Mouse (Mus musculus): Measurements from ENCODE around the gene Erbb3. TPM values are rescaled to one million over a fixed set of nuclear protein-coding genes. Genes with fewer than 3 reads are reported as not detected.
"Not testable (repeated sequence)": the region's sequence is repeated elsewhere in the genome, so short reads cannot be mapped to it uniquely, and the experiment has no call there.

Gene Erbb3
- polyA plus RNA-seq, 1 experiment from 2014 or later: 20.9 TPM

- 90% methylated on average over 11 of the region's 11 CpGs for WGBS
- H3K4me1 ChIP-seq; H3K9ac ChIP-seq; H3K36me3 ChIP-seq; H3K9me3 ChIP-seq; H3K4me2 ChIP-seq (replicated peaks); H3K27me3 ChIP-seq; H3K4me3 ChIP-seq; H3K27ac ChIP-seq; ATAC-seq (ENCODE audit: insufficient number of reproducible peaks, insufficient read depth, low FRiP score, low TSS enrichment): not testable (repeated sequence)
These were observed 39.2 kb downstream of the Erbb3 start for GRCm38 (mm10) chr10:128550144-128550823.

GRCm38 (mm10) chr10:128549682-128550057 lies 39.8 kb downstream of the Erbb3 start:
- H3K4me3 ChIP-seq; H3K4me2 ChIP-seq (replicated peaks); H3K27ac ChIP-seq; ATAC-seq (ENCODE audit: insufficient number of reproducible peaks, insufficient read depth, low FRiP score, low TSS enrichment); H3K9ac ChIP-seq; H3K36me3 ChIP-seq; H3K27me3 ChIP-seq; H3K9me3 ChIP-seq; H3K4me1 ChIP-seq: not testable (repeated sequence)
- 60% methylated on average over 6 of the region's 6 CpGs for WGBS

- peaks cover 8% of the 10 kb centered on the region for H3K4me1 ChIP-seq
- H3K27ac ChIP-seq: peak within 1 kb of the TSS; percentile 98
- H3K4me3 ChIP-seq: peak within 1 kb of the TSS; percentile 53
- H3K4me2 ChIP-seq (replicated peaks): peak within 1 kb of the TSS; percentile 80
- under 1% methylated on average over 31 of the region's 31 CpGs for WGBS
- H3K9me3 ChIP-seq: no peaks in the 10 kb centered on the region
- H3K36me3 ChIP-seq: peaks cover 14% of the 10 kb centered on the region
- H3K9ac ChIP-seq: peak within 1 kb of the TSS; percentile 76
- peak; percentile 81 for ATAC-seq (ENCODE audit: insufficient number of reproducible peaks, insufficient read depth, low FRiP score, low TSS enrichment)
- no peaks in the 10 kb centered on the region for H3K27me3 ChIP-seq
These were observed 40.3 kb downstream of the Erbb3 start, which contains the start of gene Rpl41 for GRCm38 (mm10) chr10:128548947-128549681. Gene Rpl41, minus strand, starts transcription at chr10:128549305.

GRCm38 (mm10) chr10:128548051-128548791 lies 41.2 kb downstream of the Erbb3 start:
- Histone ChIP-seq H3K4me3 (peak overlapping the region; percentile 53), H3K27ac (peak overlapping the region; percentile 98), H3K36me3 (peaks cover 21% of the 10 kb centered on the region), H3K9ac (peak overlapping the region; percentile 76), H3K4me2 (replicated peaks) (peak overlapping the region; percentile 80)
- not testable (repeated sequence) for H3K4me1 ChIP-seq; ATAC-seq (ENCODE audit: insufficient number of reproducible peaks, insufficient read depth, low FRiP score, low TSS enrichment); H3K27me3 ChIP-seq; H3K9me3 ChIP-seq
- WGBS: under 1% methylated on average over 30 of the region's 30 CpGs

- Histone ChIP-seq H3K36me3 (peaks cover 28% of the 10 kb centered on the region), H3K4me3 (peak within 1 kb of the TSS; percentile 53), H3K9me3 (no peaks in the 10 kb centered on the region), H3K4me1 (peaks cover 8% of the 10 kb centered on the region), H3K27me3 (no peaks in the 10 kb centered on the region), H3K27ac (peak within 1 kb of the TSS; percentile 98), H3K4me2 (replicated peaks) (peak within 1 kb of the TSS; percentile 80), H3K9ac (peak within 1 kb of the TSS; percentile 76)
- peak; percentile 80 for ATAC-seq (ENCODE audit: insufficient number of reproducible peaks, insufficient read depth, low FRiP score, low TSS enrichment)
- WGBS: under 1% methylated on average over 47 of the region's 50 CpGs
These were observed 42.0 kb downstream of the Erbb3 start, which contains the start of gene Zc3h10 for GRCm38 (mm10) chr10:128547361-128548032. Gene Zc3h10, minus strand, starts transcription at chr10:128547774.

- Histone ChIP-seq H3K4me1 (peaks cover 8% of the 10 kb centered on the region), H3K4me2 (replicated peaks) (peak overlapping the region; percentile 80), H3K9ac (peak overlapping the region; percentile 76), H3K4me3 (peak overlapping the region; percentile 53), H3K27me3 (no peaks in the 10 kb centered on the region), H3K27ac (peak overlapping the region; percentile 88), H3K9me3 (no peaks in the 10 kb centered on the region), H3K36me3 (peaks cover 33% of the 10 kb centered on the region)
- no peak for ATAC-seq (ENCODE audit: insufficient number of reproducible peaks, insufficient read depth, low FRiP score, low TSS enrichment)
- 26% methylated on average over 7 of the region's 7 CpGs for WGBS
These were observed 42.7 kb downstream of the Erbb3 start for GRCm38 (mm10) chr10:128546787-128547186.

GRCm38 (mm10) chr10:128546361-128546760 lies 43.1 kb downstream of the Erbb3 start:
- 13% methylated on average over 4 of the region's 4 CpGs for WGBS
- peaks cover 34% of the 10 kb centered on the region for H3K36me3 ChIP-seq

GRCm38 (mm10) chr10:128545570-128545898 lies 43.9 kb downstream of the Erbb3 start:
- Histone ChIP-seq H3K27me3 (no peaks in the 10 kb centered on the region), H3K9me3 (no peaks in the 10 kb centered on the region), H3K36me3 (peaks cover 40% of the 10 kb centered on the region), H3K4me1 (peaks cover 8% of the 10 kb centered on the region), H3K27ac (no peak overlapping the region), H3K4me2 (replicated peaks) (no peak overlapping the region), H3K4me3 (no peak overlapping the region), H3K9ac (no peak overlapping the region)
- WGBS: 84% methylated on average over 3 of the region's 3 CpGs
- no peak for ATAC-seq (ENCODE audit: insufficient number of reproducible peaks, insufficient read depth, low FRiP score, low TSS enrichment)

More at GRCm38 (mm10) chr10:128546361-128546760, 43.1 kb downstream of the Erbb3 start:
- H3K9ac ChIP-seq: peak overlapping the region; percentile 76
- H3K27ac ChIP-seq: peak overlapping the region; percentile 88; the same call in 1 of the 2 replicates
- peak overlapping the region; percentile 80 for H3K4me2 ChIP-seq (replicated peaks)
- peaks cover 8% of the 10 kb centered on the region for H3K4me1 ChIP-seq
- H3K4me3 ChIP-seq: peak overlapping the region; percentile 53
- no peaks in the 10 kb centered on the region for H3K9me3 ChIP-seq
- no peak for ATAC-seq (ENCODE audit: insufficient number of reproducible peaks, insufficient read depth, low FRiP score, low TSS enrichment)
- no peaks in the 10 kb centered on the region for H3K27me3 ChIP-seq

- Histone ChIP-seq H3K36me3 (peaks cover 40% of the 10 kb centered on the region), H3K9me3 (no peaks in the 10 kb centered on the region), H3K27ac (no peak overlapping the region), H3K9ac (no peak overlapping the region), H3K4me3 (no peak overlapping the region), H3K4me2 (replicated peaks) (no peak overlapping the region), H3K27me3 (no peaks in the 10 kb centered on the region), H3K4me1 (peaks cover 8% of the 10 kb centered on the region)
- ATAC-seq (ENCODE audit: insufficient number of reproducible peaks, insufficient read depth, low FRiP score, low TSS enrichment): no peak
- WGBS: 95% methylated on average over 37 of the region's 37 CpGs
These were observed 44.5 kb downstream of the Erbb3 start for GRCm38 (mm10) chr10:128544674-128545569.

GRCm38 (mm10) chr10:128544151-128544657 lies 45.2 kb downstream of the Erbb3 start:
- peaks cover 8% of the 10 kb centered on the region for H3K4me1 ChIP-seq
- H3K27ac ChIP-seq: no peak overlapping the region
- H3K36me3 ChIP-seq: peaks cover 40% of the 10 kb centered on the region
- ATAC-seq (ENCODE audit: insufficient number of reproducible peaks, insufficient read depth, low FRiP score, low TSS enrichment): no peak
- 97% methylated on average over 15 of the region's 15 CpGs for WGBS
- H3K27me3 ChIP-seq: no peaks in the 10 kb centered on the region
- no peak overlapping the region for H3K4me3 ChIP-seq
- no peak overlapping the region for H3K9ac ChIP-seq
- no peaks in the 10 kb centered on the region for H3K9me3 ChIP-seq
- H3K4me2 ChIP-seq (replicated peaks): no peak overlapping the region

All from embryonic facial prominence, embryonic 12.5 days (tissue).